Mouse (Mus musculus): Measurements from ENCODE around the gene H2-DMb1. TPM values are rescaled to one million over a fixed set of nuclear protein-coding genes. Genes with fewer than 3 reads are reported as not detected.
A peak's percentile ranks its signal among the peaks of the same experiment; 100 is the strongest.

H2-DMb1 gene
- polyA plus RNA-seq, 1 experiment from 2014 or later, result 26.4 TPM

DNA sequence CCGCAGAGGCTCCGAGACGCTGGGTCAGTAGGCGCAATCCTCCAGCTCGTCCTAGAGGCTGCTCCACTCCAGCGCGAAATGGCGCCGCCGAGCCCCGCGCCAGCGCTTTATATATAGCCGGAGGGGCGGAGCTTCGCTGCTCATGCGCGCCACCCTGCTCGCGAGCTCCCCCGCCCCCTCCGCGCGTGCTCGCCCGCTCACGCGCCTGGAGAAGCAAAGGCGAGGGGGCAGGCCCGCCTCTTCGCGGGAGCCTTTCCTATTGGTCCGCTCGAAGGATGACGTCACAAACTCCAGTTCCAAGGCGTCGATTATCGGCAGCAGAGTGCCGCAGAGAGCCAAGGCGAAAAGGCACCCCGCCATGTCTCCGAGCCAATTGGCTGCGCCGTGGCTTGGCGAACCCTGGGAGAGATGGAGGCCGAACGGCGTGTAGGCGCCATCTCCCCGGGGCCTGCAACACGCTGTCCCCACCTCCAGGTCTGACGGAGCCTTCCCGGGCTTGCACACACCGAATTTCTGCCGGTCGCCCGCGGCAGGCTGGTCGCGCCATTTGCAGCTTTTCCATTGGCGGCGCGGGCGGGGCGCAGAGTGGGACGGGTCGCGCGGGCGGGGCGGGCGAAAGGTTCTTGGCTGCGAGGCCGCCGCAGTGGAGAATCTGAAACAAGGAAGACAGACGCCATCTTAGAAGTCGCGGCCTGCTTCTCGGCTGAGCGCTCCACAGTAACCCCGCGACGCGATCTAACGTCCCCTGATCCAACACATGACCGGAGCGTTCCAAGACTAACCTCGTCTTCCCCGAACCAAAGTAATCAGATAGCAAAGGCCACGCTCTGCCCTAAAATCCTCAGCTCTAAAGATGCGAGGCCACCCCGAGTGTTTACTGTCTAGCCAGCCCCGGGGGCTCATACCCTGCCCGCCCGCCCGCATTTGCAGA, 33.4 kb upstream of the H2-DMb1 start, which contains the start of gene H2-DMa:
Gene H2-DMa, plus strand, starts transcription at position 293 of the 931 bp plus-strand sequence.
- H3K79me2 ChIP-seq (ENCODE audit: inconsistent target), result peaks cover 78% of the 10 kb centered on the region
- H3K4me3 ChIP-seq (ENCODE audit: inconsistent target), result peak within 1 kb of the TSS; percentile 90
- H3K27ac ChIP-seq, result peak within 1 kb of the TSS; percentile 100
- peaks cover 23% of the 10 kb centered on the region for H3K36me3 ChIP-seq (ENCODE audit: inconsistent target)
- 0% methylated on average over 74 of the region's 96 CpGs for WGBS (ENCODE audit: missing documents)

DNA sequence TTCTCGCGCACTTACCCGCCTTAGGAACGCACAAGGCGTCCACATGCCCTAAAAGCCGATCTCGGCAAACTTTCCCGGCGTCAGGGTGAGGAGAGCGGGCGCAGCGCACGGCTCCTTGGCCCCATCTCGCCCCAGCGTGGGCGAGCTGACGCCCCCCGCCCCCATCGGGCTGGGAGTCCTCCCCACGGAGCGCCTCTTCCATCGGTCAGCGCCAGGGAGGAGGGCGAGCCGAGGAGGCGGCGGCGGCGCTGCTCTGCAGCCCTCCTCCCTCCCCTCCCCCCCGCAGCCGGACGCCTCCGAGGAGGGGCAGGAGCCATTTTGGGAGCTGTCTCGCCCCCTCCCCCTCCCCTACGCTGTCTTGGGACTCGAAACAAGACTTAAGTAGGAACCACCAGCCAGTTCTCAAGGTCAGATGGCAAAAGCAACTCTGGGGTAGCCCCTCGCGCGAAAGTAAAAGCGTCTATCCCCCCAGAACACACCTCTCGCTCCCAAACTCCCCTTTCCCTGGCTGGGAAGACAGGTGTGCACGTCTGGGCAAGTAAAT, 32.6 kb upstream of the H2-DMb1 start:
- 0% methylated on average over 25 of the region's 42 CpGs for WGBS (ENCODE audit: missing documents)
- Histone ChIP-seq H3K36me3 (ENCODE audit: inconsistent target) (peaks cover 16% of the 10 kb centered on the region), H3K27ac (peak overlapping the region; percentile 100), H3K79me2 (ENCODE audit: inconsistent target) (peaks cover 78% of the 10 kb centered on the region), H3K4me3 (ENCODE audit: inconsistent target) (peak overlapping the region; percentile 84)

DNA sequence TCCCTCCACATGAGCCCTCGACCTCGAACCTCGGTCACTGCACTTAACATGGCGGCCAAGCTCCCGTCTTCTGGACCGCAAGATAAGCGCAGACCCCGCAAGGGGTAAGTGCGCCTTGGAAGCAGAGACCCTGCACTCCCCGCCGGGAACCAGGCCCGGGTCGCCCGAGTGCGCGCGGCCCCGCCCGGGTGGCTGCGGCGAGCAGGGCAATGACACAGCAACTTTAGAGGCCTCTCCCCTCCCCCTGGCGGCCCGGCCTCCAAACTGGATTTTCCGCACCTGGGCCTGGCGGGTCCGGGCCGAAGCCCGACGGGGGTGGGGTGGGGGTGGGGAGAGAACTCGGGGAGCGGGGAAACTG, 32.1 kb upstream of the H2-DMb1 start:
- H3K4me3 ChIP-seq (ENCODE audit: inconsistent target), result peak overlapping the region; percentile 84
- H3K36me3 ChIP-seq (ENCODE audit: inconsistent target), result peaks cover 11% of the 10 kb centered on the region
- 1% methylated on average over 20 of the region's 31 CpGs for WGBS (ENCODE audit: missing documents)
- peaks cover 78% of the 10 kb centered on the region for H3K79me2 ChIP-seq (ENCODE audit: inconsistent target)
- H3K27ac ChIP-seq, result peak overlapping the region; percentile 100

DNA sequence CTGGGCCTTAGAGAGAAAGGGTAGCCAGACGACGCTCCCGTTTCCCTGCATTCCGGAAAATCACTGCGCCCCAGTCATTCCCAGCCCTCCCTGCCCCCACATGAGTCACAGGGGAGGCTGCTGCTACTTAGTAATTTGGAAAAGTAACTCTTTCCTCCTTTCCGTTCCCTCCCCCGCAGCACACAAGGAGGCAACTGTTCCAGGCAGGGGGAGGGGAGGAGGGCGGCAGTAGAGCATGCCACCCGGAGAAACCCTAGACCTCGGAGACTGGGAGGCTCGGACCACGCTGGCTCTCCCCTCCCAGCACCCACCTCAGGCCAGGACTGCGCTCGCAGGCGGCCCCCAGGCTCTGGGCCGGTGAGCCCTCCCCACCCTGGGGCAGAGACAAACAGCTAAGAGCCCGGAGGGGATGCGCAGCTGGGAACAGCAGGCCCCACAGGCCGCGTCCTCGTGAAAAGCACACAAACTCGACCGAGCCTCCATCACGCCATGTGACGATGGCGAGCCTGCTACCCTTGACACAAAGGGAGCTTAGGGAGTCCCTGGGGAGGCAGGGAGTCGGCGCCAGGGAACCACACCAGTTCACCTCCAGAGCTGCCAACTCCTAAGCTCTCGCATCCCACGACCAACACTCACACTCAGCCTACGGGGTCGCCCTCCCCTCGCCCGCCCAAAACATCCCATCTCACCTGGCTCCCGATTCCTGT, 31.5 kb upstream of the H2-DMb1 start:
- Histone ChIP-seq H3K4me3 (ENCODE audit: inconsistent target) (peak overlapping the region; percentile 84), H3K27ac (peak overlapping the region; percentile 100), H3K79me2 (ENCODE audit: inconsistent target) (peaks cover 78% of the 10 kb centered on the region), H3K36me3 (ENCODE audit: inconsistent target) (peaks cover 6% of the 10 kb centered on the region; the same call in 1 of the 2 replicates)
- WGBS (ENCODE audit: missing documents), result under 1% methylated on average over 35 of the region's 35 CpGs

DNA sequence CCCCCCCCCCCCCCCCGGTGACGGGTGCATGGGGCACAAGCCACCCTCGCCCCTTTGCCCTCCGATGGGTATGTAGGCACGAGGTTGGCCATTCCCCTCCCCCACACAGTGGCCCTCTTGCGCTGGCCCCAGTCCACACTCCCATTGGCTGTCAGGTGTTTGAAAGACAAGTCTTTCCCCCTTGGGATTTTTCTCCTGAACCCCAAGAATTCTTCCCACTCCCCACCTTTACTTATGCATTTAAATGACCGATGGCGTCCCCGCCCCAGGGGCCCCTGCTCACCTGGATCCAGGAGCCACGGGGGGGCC, 31.0 kb upstream of the H2-DMb1 start:
- Histone ChIP-seq H3K4me3 (ENCODE audit: inconsistent target) (peak overlapping the region; percentile 84), H3K36me3 (ENCODE audit: inconsistent target) (peaks cover 1% of the 10 kb centered on the region; the same call in 1 of the 2 replicates), H3K27ac (peak overlapping the region; percentile 100), H3K79me2 (ENCODE audit: inconsistent target) (peaks cover 78% of the 10 kb centered on the region)
- WGBS (ENCODE audit: missing documents), result 0% methylated on average over 4 of the region's 10 CpGs

DNA sequence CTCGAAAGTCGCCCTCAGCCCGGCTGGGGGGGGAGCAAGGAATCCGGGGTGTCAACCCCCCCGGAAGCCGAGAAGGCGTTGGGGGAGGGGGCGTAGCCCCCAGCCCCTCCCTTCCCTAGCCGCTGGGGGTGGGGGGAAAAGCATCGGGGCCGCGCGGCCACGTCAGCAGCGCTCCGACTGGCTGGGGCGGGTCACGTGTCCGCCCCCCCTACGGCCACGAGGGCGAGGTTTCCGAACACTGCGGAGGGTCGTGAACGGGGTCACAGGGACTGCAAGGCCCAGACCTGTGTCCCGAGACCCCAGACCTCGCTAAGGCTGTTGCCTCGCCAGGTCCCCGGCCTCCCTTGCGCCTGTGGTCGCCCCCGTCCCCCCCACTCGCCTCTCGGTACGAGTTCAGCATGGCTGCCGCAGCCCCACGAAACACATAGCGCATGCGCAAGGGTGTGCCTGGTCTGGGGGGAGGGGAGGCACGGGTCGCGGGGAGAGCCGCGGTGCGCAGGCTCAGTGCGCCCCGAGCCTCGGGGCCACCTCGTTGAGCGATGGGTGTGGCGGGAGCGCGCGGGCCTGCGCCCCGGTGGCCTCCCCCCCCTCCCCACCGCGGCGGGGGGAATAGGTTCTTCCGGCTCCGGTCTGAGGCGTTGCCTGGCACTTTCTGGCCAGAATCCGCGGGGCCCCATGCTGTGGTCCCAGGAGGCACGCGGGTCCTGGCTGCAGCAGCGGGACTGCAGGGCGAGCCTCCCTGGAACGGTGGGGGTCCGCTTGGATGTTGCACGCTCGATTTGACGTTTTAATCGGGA, 30.5 kb upstream of the H2-DMb1 start, which contains the start of gene Brd2:
Gene Brd2, minus strand, starts transcription at position 447 of the 797 bp plus-strand sequence.
- 2% methylated on average over 59 of the region's 75 CpGs for WGBS (ENCODE audit: missing documents)
- peak within 1 kb of the TSS; percentile 84 for H3K4me3 ChIP-seq (ENCODE audit: inconsistent target)
- no peaks in the 10 kb centered on the region for H3K36me3 ChIP-seq (ENCODE audit: inconsistent target)
- H3K79me2 ChIP-seq (ENCODE audit: inconsistent target), result peaks cover 78% of the 10 kb centered on the region
- peak within 1 kb of the TSS; percentile 100 for H3K27ac ChIP-seq

DNA sequence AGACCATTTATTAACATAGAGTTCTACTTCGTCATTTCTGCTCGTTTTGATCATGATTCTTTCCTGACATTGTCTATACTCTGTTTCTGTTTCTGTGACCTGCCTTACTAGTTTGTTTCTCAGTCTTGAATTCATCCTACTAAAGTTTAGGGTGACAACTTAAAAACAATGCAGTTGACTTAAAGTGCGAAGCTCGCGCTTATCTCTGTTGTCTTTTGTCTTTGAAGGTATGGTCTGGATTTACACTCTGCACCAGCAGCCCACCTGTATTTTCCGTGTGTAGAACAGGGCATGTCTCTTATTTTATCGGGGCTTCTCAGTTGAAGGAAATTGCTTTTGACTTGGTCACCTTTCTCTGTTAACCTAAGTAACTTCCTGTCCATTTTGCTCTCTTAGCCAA, 29.8 kb upstream of the H2-DMb1 start:
- WGBS (ENCODE audit: missing documents), result 0% methylated on average over 7 of the region's 7 CpGs
- Histone ChIP-seq H3K79me2 (ENCODE audit: inconsistent target) (peaks cover 78% of the 10 kb centered on the region), H3K27ac (peak overlapping the region; percentile 95), H3K36me3 (ENCODE audit: inconsistent target) (no peaks in the 10 kb centered on the region), H3K4me3 (ENCODE audit: inconsistent target) (peak overlapping the region; percentile 69)

DNA sequence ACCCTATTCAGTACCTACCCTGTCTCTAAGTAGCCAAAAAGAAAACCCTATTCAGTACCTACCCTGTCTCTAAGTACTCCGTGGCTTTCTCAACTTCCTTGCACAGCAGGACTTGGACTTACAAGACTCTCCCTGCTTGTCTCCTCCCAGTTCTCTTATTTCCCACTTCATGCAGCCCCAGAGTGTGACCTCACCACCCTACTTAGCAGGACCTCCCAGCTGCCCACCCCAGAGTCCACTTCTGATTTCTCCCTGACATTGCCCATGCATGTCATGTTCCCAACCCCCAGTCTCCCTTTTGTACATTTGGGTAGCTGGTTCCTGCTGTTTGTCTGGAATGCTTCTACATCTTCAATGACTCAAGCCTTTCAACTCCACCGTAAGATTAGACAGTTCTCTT, 29.4 kb upstream of the H2-DMb1 start:
- WGBS (ENCODE audit: missing documents), result 0% methylated on average over 2 of the region's 2 CpGs
- Histone ChIP-seq H3K79me2 (ENCODE audit: inconsistent target) (peaks cover 74% of the 10 kb centered on the region), H3K36me3 (ENCODE audit: inconsistent target) (no peaks in the 10 kb centered on the region), H3K27ac (peak overlapping the region; percentile 95), H3K4me3 (ENCODE audit: inconsistent target) (peak overlapping the region; percentile 69)

DNA sequence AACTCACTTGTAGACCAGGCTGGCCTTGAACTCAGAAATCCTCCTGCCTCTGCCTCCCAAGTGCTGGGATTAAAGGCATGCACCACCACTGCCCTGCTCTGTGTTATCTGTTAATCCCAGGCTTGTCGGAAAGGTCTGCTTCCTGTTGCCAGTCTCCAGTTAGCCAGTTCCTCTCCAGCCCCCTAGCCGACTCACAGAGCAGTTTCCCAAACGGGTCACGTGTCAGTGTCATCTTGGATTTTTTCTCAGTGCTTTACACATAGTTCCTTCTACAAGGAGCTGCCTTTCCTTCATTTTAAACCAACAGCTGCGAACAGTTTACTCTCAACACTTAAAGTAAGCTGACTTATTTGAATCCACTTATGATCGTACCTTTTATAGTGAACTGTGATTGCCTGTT, 28.2 kb upstream of the H2-DMb1 start:
- H3K79me2 ChIP-seq (ENCODE audit: inconsistent target), result peaks cover 68% of the 10 kb centered on the region
- peak overlapping the region; percentile 95 for H3K27ac ChIP-seq
- WGBS (ENCODE audit: missing documents), result 6% methylated on average over 6 of the region's 6 CpGs
- H3K36me3 ChIP-seq (ENCODE audit: inconsistent target), result no peaks in the 10 kb centered on the region
- H3K4me3 ChIP-seq (ENCODE audit: inconsistent target), result peak overlapping the region; percentile 69; the same call in 1 of the 2 replicates

DNA sequence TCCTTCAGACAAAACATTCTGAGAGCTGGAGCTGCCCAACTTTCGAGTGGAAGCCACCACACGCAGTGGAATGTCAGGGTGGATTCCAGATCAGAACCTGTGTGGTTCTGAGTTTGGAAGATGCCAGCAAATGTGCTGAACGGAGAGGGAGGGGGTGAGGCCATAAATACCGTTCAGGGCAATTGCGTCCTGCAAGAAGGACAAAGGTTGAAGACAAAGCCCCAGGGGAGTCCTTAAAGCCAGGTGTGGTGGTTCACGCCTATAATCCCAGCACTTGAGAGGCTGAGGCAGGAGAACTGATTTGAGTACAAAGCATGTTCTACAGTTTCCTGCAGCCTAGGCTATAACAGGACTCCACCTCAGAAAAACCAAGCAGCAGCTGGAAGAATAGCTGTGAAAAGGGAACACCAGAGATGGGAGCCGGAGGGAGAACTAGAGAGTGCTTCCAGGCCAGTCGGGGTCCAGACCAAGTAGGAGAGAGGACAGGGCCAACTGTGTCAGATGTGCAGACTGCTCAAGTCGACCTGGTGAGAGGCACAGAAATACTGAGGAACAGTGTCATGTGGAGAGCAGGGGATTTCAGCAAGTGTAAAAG, 25.9 kb upstream of the H2-DMb1 start:
- Histone ChIP-seq H3K4me3 (ENCODE audit: inconsistent target) (no peak overlapping the region), H3K36me3 (ENCODE audit: inconsistent target) (no peaks in the 10 kb centered on the region), H3K27ac (no peak overlapping the region), H3K79me2 (ENCODE audit: inconsistent target) (peaks cover 56% of the 10 kb centered on the region)
- 75% methylated on average over 9 of the region's 9 CpGs for WGBS (ENCODE audit: missing documents)

DNA sequence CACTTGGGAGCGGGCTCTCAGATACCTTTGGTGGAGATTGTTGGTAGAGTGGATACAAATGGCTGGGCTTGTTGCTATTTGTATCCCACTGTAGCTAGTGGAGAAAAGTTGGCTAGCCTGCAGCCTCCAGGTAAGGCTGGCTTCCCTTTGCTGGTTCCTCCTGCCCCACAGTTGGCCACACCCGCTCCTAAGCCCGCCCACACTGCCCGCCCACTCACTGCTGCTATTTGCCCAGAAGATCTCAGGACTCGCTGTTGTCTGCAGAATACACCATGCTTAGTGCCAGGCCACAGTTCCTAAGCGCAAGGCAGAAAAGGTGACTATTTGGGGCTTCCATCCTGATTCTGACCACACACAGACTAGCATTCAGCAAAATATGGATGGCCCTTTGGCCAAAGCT, 25.4 kb upstream of the H2-DMb1 start:
- Histone ChIP-seq H3K36me3 (ENCODE audit: inconsistent target) (no peaks in the 10 kb centered on the region), H3K79me2 (ENCODE audit: inconsistent target) (peaks cover 55% of the 10 kb centered on the region), H3K27ac (no peak overlapping the region), H3K4me3 (ENCODE audit: inconsistent target) (no peak overlapping the region)
- 27% methylated on average over 6 of the region's 6 CpGs for WGBS (ENCODE audit: missing documents)

DNA sequence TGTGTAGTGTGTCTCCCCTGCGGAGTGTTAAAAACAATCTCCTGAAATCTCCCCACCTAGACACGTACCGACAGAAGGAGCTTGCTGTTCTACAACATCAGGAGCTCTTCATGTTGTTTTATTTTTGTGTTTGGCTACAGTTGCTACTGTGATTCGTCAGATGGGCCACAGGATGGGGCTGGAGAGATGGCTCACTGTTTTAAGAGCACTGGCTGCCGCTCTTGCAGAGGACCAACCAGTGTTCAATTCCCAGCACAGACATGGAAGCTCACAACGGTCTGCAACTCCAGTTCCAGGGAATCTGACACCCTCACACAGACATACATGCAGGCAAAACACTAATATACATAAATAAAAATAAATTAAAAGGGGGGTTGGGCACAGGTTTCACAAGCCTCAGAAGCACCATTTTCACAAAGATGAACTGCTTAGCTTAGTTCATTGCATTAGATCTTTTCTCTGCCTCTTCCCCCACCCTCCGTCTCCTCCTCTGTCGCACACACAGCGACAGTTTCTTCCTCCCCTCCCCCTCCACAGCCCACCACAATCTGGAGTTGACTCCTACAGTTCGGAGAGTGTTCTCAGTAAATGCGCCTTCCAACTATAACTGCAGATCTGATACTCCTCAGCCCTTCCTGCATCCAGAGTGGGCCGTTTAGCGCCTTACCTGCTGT, 24.5 kb upstream of the H2-DMb1 start:
- Histone ChIP-seq H3K36me3 (ENCODE audit: inconsistent target) (no peaks in the 10 kb centered on the region), H3K27ac (no peak overlapping the region), H3K4me3 (ENCODE audit: inconsistent target) (no peak overlapping the region), H3K79me2 (ENCODE audit: inconsistent target) (peaks cover 48% of the 10 kb centered on the region)
- 80% methylated on average over 11 of the region's 13 CpGs for WGBS (ENCODE audit: missing documents)

DNA sequence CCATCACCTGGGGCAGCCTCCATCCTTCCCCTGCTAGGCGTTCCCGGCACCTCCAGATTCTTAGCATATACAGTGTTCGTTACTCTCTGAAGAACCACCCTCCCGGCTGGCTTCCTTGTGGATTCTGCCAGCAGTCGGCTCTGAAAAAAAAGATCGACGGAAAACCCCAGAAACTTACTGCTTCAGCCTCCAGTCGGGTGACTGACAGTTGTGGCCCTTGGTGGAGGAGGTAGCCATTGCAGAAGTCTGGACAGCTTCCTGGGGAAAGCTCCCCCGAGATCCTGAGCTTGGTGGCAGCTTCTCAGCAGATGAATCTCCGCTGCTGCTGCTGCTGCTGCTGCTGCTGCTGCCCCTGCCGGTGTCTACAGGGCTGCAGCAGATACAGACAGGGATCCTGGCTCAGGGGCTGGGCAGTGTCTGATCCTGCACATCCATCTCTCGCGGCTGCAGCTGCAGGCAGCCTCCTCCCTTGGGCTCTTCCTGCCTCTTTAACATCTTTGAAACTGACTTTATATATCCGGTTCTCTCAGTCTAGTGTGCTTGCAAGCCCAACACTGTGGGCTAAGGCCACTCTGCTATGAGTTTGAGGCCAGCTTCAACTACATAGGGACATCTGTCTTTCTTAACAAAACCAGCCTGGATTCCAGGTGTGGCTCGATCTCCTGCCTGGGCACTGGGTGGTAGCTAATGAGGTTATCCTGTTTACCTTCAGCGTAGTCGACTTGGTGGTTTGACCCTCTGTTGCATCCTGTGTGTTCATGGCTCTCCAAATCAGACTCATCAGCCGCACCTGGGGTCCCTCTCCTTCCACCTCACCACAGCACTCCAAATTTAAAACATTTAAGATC, 23.7 kb upstream of the H2-DMb1 start:
- 51% methylated on average over 18 of the region's 18 CpGs for WGBS (ENCODE audit: missing documents)
- Histone ChIP-seq H3K27ac (no peak overlapping the region), H3K4me3 (ENCODE audit: inconsistent target) (no peak overlapping the region), H3K36me3 (ENCODE audit: inconsistent target) (no peaks in the 10 kb centered on the region), H3K79me2 (ENCODE audit: inconsistent target) (peaks cover 40% of the 10 kb centered on the region)

Data from macrophage (primary cell).